In genomic region chr6:5099282-5099681, GRCm38 (mm10) we compare ENCODE assay signal across 19 mouse cellular contexts.
DNase-seq lines count a peak whose midpoint lies in the region; ATAC-seq and TF ChIP-seq lines count a peak whose summit lies in the region.
"Had no signal": no experiment of that assay in that cellular context is flagged by ENCODE, and none has a peak within 500 bp of the region (broad histone marks: within the 10 kb centered on the region; RNA-seq: fewer than 3 reads in every experiment).

No protein-coding gene starts in this region.

- no peak for DNase-seq in liver, postnatal 0 days
- no peak for DNase-seq in embryonic facial prominence, embryonic 10.5 days (ENCODE audit: low spot score)
- peak; percentile 26 for DNase-seq in yolk sac, embryonic 10.5 days (ENCODE audit: low spot score)
- no peak for DNase-seq in midbrain, embryonic 10.5 days (ENCODE audit: low spot score)
- DNase-seq in gastrocnemius, adult 18-20 months (ENCODE audit: low spot score), result no peak
- DNase-seq: adrenal gland, adult 2 months; B cell, adult 2 months; cerebellum, adult 9-11 months; gastrocnemius, postnatal 36 days; kidney, postnatal 36 days; retina, postnatal 1 day; right cerebral cortex, postnatal 4 days; thymus, adult 18-20 months had no signal

- TF ChIP-seq CTCF in liver, postnatal 0 days (IDR thresholded peaks at IDR 0.05; ENCODE audit: low read depth), result no peak

- no peak overlapping the region for H3K9ac ChIP-seq in liver, postnatal 0 days (replicated peaks)
- no peak overlapping the region for H3K9ac ChIP-seq in liver, embryonic 12.5 days
- H3K9ac ChIP-seq in limb, embryonic 12.5 days (replicated peaks), result no peak overlapping the region
- H3K9ac ChIP-seq: liver, embryonic 15.5 days had no signal

- WGBS in liver, postnatal 0 days (ENCODE audit: insufficient replicate concordance), result 59% methylated on average over 5 of the region's 5 CpGs
- 54% methylated on average over 5 of the region's 5 CpGs for WGBS in liver, embryonic 12.5 days (ENCODE audit: insufficient replicate concordance)
- 33% methylated on average over 5 of the region's 5 CpGs for WGBS in embryonic facial prominence, embryonic 10.5 days
- WGBS in limb, embryonic 12.5 days, result 5% methylated on average over 5 of the region's 5 CpGs
- WGBS in midbrain, embryonic 10.5 days, result 68% methylated on average over 5 of the region's 5 CpGs

- no peak overlapping the region for H3K4me2 ChIP-seq in liver, postnatal 0 days (ENCODE audit: low read depth, low read length)
- H3K4me2 ChIP-seq in liver, embryonic 12.5 days, result no peak overlapping the region
- no peak overlapping the region for H3K4me2 ChIP-seq in limb, embryonic 12.5 days
- H3K4me2 ChIP-seq: liver, embryonic 15.5 days had no signal

- H3K4me1 ChIP-seq in liver, postnatal 0 days (ENCODE audit: insufficient read depth), result no peaks in the 10 kb centered on the region
- H3K4me1 ChIP-seq in liver, embryonic 12.5 days, result peaks cover 7% of the 10 kb centered on the region
- H3K4me1 ChIP-seq in embryonic facial prominence, embryonic 10.5 days, result peaks cover 43% of the 10 kb centered on the region
- H3K4me1 ChIP-seq in limb, embryonic 12.5 days (replicated peaks), result peaks cover 49% of the 10 kb centered on the region
- H3K4me1 ChIP-seq in midbrain, embryonic 10.5 days, result peaks cover 8% of the 10 kb centered on the region; the same call in 1 of the 2 replicates

- H3K4me3 ChIP-seq in liver, postnatal 0 days (ENCODE audit: low read depth, low read length), result no peak overlapping the region
- no peak overlapping the region for H3K4me3 ChIP-seq in liver, embryonic 12.5 days
- no peak overlapping the region for H3K4me3 ChIP-seq in embryonic facial prominence, embryonic 10.5 days
- H3K4me3 ChIP-seq in limb, embryonic 12.5 days (replicated peaks), result no peak overlapping the region
- H3K4me3 ChIP-seq in midbrain, embryonic 10.5 days, result no peak overlapping the region
- H3K4me3 ChIP-seq: heart, embryonic 10.5 days; left cerebral cortex, adult 2 months; liver, embryonic 15.5 days had no signal

- no peak for TF ChIP-seq EP300 in liver, postnatal 0 days (IDR thresholded peaks at IDR 0.05; ENCODE audit: low read depth)

- no peaks in the 10 kb centered on the region for H3K36me3 ChIP-seq in liver, postnatal 0 days (replicated peaks; ENCODE audit: insufficient read depth, low read length)
- H3K36me3 ChIP-seq in liver, embryonic 12.5 days, result 0 out of 2 replicates have a peak, but pooled peaks cover 3% of the 10 kb centered on the region
- no peaks in the 10 kb centered on the region for H3K36me3 ChIP-seq in embryonic facial prominence, embryonic 10.5 days (replicated peaks)
- H3K36me3 ChIP-seq in limb, embryonic 12.5 days, result no peaks in the 10 kb centered on the region
- H3K36me3 ChIP-seq in midbrain, embryonic 10.5 days, result no peaks in the 10 kb centered on the region
- H3K36me3 ChIP-seq: heart, embryonic 10.5 days; liver, embryonic 15.5 days had no signal

- ATAC-seq in liver, postnatal 0 days, result peak; percentile 26; the same call in 1 of the 2 replicates
- ATAC-seq in liver, embryonic 12.5 days, result no peak
- 0 out of 2 replicates have a peak, but pooled peaks have one; percentile 38 for ATAC-seq in limb, embryonic 12.5 days (ENCODE audit: insufficient number of reproducible peaks, insufficient read depth, low FRiP score, low TSS enrichment, low read depth)
- ATAC-seq: lung, postnatal 0 days had no signal

- H3K27ac ChIP-seq in liver, postnatal 0 days (ENCODE audit: low read depth), result no peak overlapping the region
- no peak overlapping the region for H3K27ac ChIP-seq in liver, embryonic 12.5 days
- H3K27ac ChIP-seq in embryonic facial prominence, embryonic 10.5 days (replicated peaks), result 0 out of 2 replicates have a peak overlapping the region, but pooled peaks have one; percentile 31
- peak overlapping the region; percentile 54 for H3K27ac ChIP-seq in limb, embryonic 12.5 days
- no peak overlapping the region for H3K27ac ChIP-seq in midbrain, embryonic 10.5 days (replicated peaks)
- H3K27ac ChIP-seq: heart, embryonic 10.5 days; left cerebral cortex, adult 2 months; liver, embryonic 15.5 days had no signal

- no peaks in the 10 kb centered on the region for H3K27me3 ChIP-seq in liver, postnatal 0 days (ENCODE audit: insufficient read depth, low read length)
- no peaks in the 10 kb centered on the region for H3K27me3 ChIP-seq in liver, embryonic 12.5 days (replicated peaks)
- H3K27me3 ChIP-seq in embryonic facial prominence, embryonic 10.5 days (replicated peaks; ENCODE audit: low read depth, poor library complexity, severe bottlenecking), result no peaks in the 10 kb centered on the region
- no peaks in the 10 kb centered on the region for H3K27me3 ChIP-seq in limb, embryonic 12.5 days
- H3K27me3 ChIP-seq in midbrain, embryonic 10.5 days (ENCODE audit: low read depth, poor library complexity, severe bottlenecking), result no peaks in the 10 kb centered on the region
- H3K27me3 ChIP-seq: liver, embryonic 15.5 days had no signal

- H3K9me3 ChIP-seq in liver, postnatal 0 days (ENCODE audit: low read length), result no peaks in the 10 kb centered on the region
- no peaks in the 10 kb centered on the region for H3K9me3 ChIP-seq in liver, embryonic 12.5 days (replicated peaks)
- H3K9me3 ChIP-seq in embryonic facial prominence, embryonic 10.5 days, result no peaks in the 10 kb centered on the region
- no peaks in the 10 kb centered on the region for H3K9me3 ChIP-seq in limb, embryonic 12.5 days
- H3K9me3 ChIP-seq in midbrain, embryonic 10.5 days (replicated peaks), result no peaks in the 10 kb centered on the region
- H3K9me3 ChIP-seq: heart, embryonic 10.5 days; liver, embryonic 15.5 days had no signal

Comparison
In these comparisons a context has a peak if more than half of its experiments do, and no peak if none do; other contexts are left out.
1. H3K27ac ChIP-seq: peak in embryonic facial prominence, embryonic 10.5 days (single experiment) and limb, embryonic 12.5 days (single experiment); none in liver, postnatal 0 days (single experiment), liver, embryonic 12.5 days (single experiment) and midbrain, embryonic 10.5 days (single experiment).